ENCODE assay signal across 10 mouse cellular contexts in the genomic region with DNA sequence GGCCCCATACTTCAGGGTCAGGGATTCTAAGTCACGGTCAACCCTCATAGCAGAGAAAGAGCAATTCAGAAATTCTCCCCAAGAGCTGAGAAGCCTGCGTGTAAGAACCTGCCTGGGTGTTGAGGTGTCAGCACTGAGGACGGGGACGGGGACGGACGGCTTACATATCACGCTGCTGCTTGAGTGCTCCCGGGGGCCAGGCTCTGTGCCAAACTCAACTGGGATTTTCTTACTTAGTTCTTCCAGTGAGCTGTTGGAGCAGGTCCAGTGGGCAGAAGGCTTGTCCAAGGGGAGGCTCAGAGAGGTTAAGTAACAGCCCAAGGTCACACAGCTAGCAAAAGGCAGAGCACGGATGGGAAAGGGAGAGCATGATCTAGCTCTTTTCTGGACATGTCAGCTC. TPM values are rescaled to one million over a fixed set of nuclear protein-coding genes. Genes with fewer than 3 reads are reported as not detected.
DNase-seq lines count a peak whose midpoint lies in the region; ATAC-seq lines count a peak whose summit lies in the region.
"Had no signal": no experiment of that assay in that cellular context is flagged by ENCODE, and none has a peak within 500 bp of the region (broad histone marks: within the 10 kb centered on the region; RNA-seq: fewer than 3 reads in every experiment).

No protein-coding gene starts in this region.

- H3K9me3 ChIP-seq in limb, embryonic 12.5 days: no peaks in the 10 kb centered on the region
- H3K9me3 ChIP-seq: hindbrain, embryonic 13.5 days had no signal

- no peak overlapping the region for H3K9ac ChIP-seq in limb, embryonic 12.5 days (replicated peaks)
- H3K9ac ChIP-seq: hindbrain, embryonic 13.5 days had no signal

- peak overlapping the region; percentile 64 for H3K27ac ChIP-seq in limb, embryonic 12.5 days
- H3K27ac ChIP-seq: hindbrain, embryonic 13.5 days had no signal

- peak; percentile 73 for DNase-seq in adrenal gland, postnatal 10 days
- no peak for DNase-seq in adrenal gland, adult 18-20 months (ENCODE audit: low spot score in 2 of 2)
- DNase-seq in right cerebral cortex, postnatal 4 days: peak; percentile 35
- no peak for DNase-seq in right cerebral cortex, postnatal 25 days
- DNase-seq in testis, postnatal 14 days (ENCODE audit: low spot score): peak; percentile 45
- DNase-seq in right cerebral cortex, adult 18-20 months: no peak
- no peak for DNase-seq in cerebellum, adult 9-10 months

- H3K27me3 ChIP-seq in limb, embryonic 12.5 days: no peaks in the 10 kb centered on the region
- H3K27me3 ChIP-seq: hindbrain, embryonic 13.5 days had no signal

- H3K4me3 ChIP-seq in limb, embryonic 12.5 days (replicated peaks): no peak overlapping the region
- H3K4me3 ChIP-seq: hindbrain, embryonic 13.5 days; myocyte had no signal

- H3K36me3 ChIP-seq in limb, embryonic 12.5 days: no peaks in the 10 kb centered on the region
- H3K36me3 ChIP-seq: hindbrain, embryonic 13.5 days had no signal

- peaks cover 38% of the 10 kb centered on the region for H3K4me1 ChIP-seq in limb, embryonic 12.5 days (replicated peaks)

- ATAC-seq in limb, embryonic 12.5 days (ENCODE audit: insufficient number of reproducible peaks, insufficient read depth, low FRiP score, low TSS enrichment, low read depth): no peak

- WGBS in limb, embryonic 12.5 days: 68% methylated on average over 9 of the region's 9 CpGs

- no peak overlapping the region for H3K4me2 ChIP-seq in limb, embryonic 12.5 days
- H3K4me2 ChIP-seq: hindbrain, embryonic 13.5 days had no signal

RNA-seq across cellular contexts. Expression of a gene that starts 44.5 kb away (rescaled TPM):
- 10 to 100 TPM; 11.5 to 19.7 TPM for total RNA-seq in adrenal gland, postnatal 10 days (2021)
- total RNA-seq in adrenal gland, adult 18-20 months (2021): 10 to 100 TPM in 1 of 2 experiments, 1 to 10 TPM in 1; 6.8 to 99.4 TPM
- polyA plus RNA-seq in limb, embryonic 12.5 days (2016; fragmentation: Nextera tagmentation; extraction: Ambion mirVana): 2.3 and 4.3 TPM in 2 replicates

Comparison
In these comparisons a context has a peak if more than half of its experiments do, and no peak if none do; other contexts are left out.
1. DNase-seq: peak in adrenal gland, postnatal 10 days (single experiment), right cerebral cortex, postnatal 4 days (single experiment) and testis, postnatal 14 days (single experiment); none in adrenal gland, adult 18-20 months (0 of 2), right cerebral cortex, postnatal 25 days (single experiment), right cerebral cortex, adult 18-20 months (single experiment) and cerebellum, adult 9-10 months (single experiment).